Mouse (Mus musculus) forebrain, embryonic 11.5 days (tissue): ENCODE measurements at regions not wholly inside any gene's neighbourhood (a gene's known extent, or its start where the extent isn't known, plus 50 kb on each side); places are given as distances from the start of the nearest gene placed in this dataset.
"Not testable (repeated sequence)": the region's sequence is repeated elsewhere in the genome, so short reads cannot be mapped to it uniquely, and the experiment has no call there.

Experiments
- ATAC-seq: fragments of 200-750 bp; cut with Nextera tagmentation; replicated peaks from 2 replicates; pipeline ENCODE4 v1.8.0; 2017; ENCODE audit warnings: moderate TSS enrichment; ENCODE audit not compliant: low FRiP score
- DNase-seq: peaks from one replicate; pipeline ENCODE4 v3.0.0-alpha.2; 2017; ENCODE audit warnings: low spot score
- H3K27ac ChIP-seq: fragments of 300-500 bp; sonication (generic); 2 replicates; pipeline ENCODE4 v1.5.1; 2014; ENCODE audit warnings: low read depth, low read length
- H3K27me3 ChIP-seq: fragments of 300-500 bp; sonication (generic); 2 replicates; pipeline ENCODE4 v1.6.1; 2014; ENCODE audit warnings: mild to moderate bottlenecking, low read length, mixed read lengths; ENCODE audit not compliant: control insufficient read depth, insufficient read depth
- H3K36me3 ChIP-seq: fragments of 300-500 bp; sonication (generic); 2 replicates; pipeline ENCODE4 v1.6.1; 2014; ENCODE audit warnings: mild to moderate bottlenecking, low read length, moderate library complexity, mixed read lengths; ENCODE audit not compliant: control insufficient read depth, insufficient read depth
- H3K4me1 ChIP-seq: fragments of 300-500 bp; sonication (generic); replicated peaks from 2 replicates; pipeline ENCODE4 v1.6.1; 2014; ENCODE audit warnings: low read length, mixed read lengths; ENCODE audit not compliant: control insufficient read depth, insufficient read depth
- H3K4me2 ChIP-seq: fragments of 300-500 bp; sonication (generic); 2 replicates; pipeline ENCODE4 v1.6.1; 2014; ENCODE audit warnings: low read depth, mild to moderate bottlenecking, low read length, moderate library complexity, mixed read lengths; ENCODE audit not compliant: severe bottlenecking
- H3K4me3 ChIP-seq: fragments of 300-500 bp; sonication (generic); 2 replicates; pipeline ENCODE4 v1.5.1; 2014; ENCODE audit warnings: low read depth, low read length
- H3K9ac ChIP-seq: fragments of 300-500 bp; sonication (generic); 2 replicates; pipeline ENCODE4 v1.6.1; 2014; ENCODE audit warnings: low read length
- H3K9me3 ChIP-seq: fragments of 300-500 bp; sonication (generic); 2 replicates; pipeline ENCODE4 v1.6.1; 2016; ENCODE audit warnings: low read length, mixed read lengths; ENCODE audit not compliant: control insufficient read depth
- WGBS: fragments of 180-500 bp; shearing (Covaris S2); extraction: QIAGEN DNeasy Blood & Tissue Kit; methylation state at CpG from one replicate; pipeline ENCODE4 v1.1.7; 2014; 5-methylcytosine and 5-hydroxymethylcytosine counted together

DNA sequence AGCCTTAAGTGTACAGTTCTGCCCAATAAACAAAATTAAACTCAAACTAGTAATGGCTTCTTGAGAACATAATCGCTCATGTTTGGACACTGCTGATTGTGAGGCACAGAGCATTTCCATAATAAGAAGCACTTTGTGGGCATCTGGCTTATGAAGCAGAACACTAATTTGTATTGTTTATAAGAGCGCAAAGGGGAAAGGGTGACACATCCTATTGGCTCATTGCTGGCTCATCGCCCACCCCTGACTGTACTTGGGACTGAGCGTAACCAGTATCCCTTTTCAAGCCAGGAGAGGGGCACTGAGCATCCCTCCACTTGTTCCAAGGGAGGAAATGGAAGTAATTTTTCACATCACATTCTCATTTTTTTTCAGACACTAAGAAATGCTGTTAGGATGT is 288.0 kb downstream of the Sfmbt2 start:
- Histone ChIP-seq H3K36me3 (no peaks in the 10 kb centered on the region), H3K9me3 (no peaks in the 10 kb centered on the region), H3K4me1 (no peaks in the 10 kb centered on the region), H3K27ac (no peak overlapping the region), H3K27me3 (no peaks in the 10 kb centered on the region), H3K4me3 (no peak overlapping the region), H3K9ac (no peak overlapping the region), H3K4me2 (no peak overlapping the region)
- DNase-seq (no peak), ATAC-seq (no peak)
- WGBS: 92% methylated on average over 4 of the region's 4 CpGs

GRCm38 (mm10) chr2:10667915-10668314 is 297.6 kb downstream of the Sfmbt2 start:
- 52% methylated on average over 1 of the region's 1 CpGs for WGBS

GRCm38 (mm10) chr2:10670423-10671298 is 300.4 kb downstream of the Sfmbt2 start:
- H3K4me1 ChIP-seq: no peaks in the 10 kb centered on the region; the same call in 1 of the 2 replicates
- H3K36me3 ChIP-seq: no peaks in the 10 kb centered on the region
- DNase-seq: no peak
- H3K27ac ChIP-seq: no peak overlapping the region
- H3K9me3 ChIP-seq: no peaks in the 10 kb centered on the region
- no peak overlapping the region for H3K9ac ChIP-seq
- no peak overlapping the region for H3K4me2 ChIP-seq
- 49% methylated on average over 7 of the region's 7 CpGs for WGBS
- H3K27me3 ChIP-seq: no peaks in the 10 kb centered on the region
- ATAC-seq: no peak
- H3K4me3 ChIP-seq: no peak overlapping the region

More at GRCm38 (mm10) chr2:10667915-10668314, 297.6 kb downstream of the Sfmbt2 start:
- DNase-seq, H3K36me3 ChIP-seq, H3K9me3 ChIP-seq, H3K27me3 ChIP-seq, ATAC-seq, H3K4me3 ChIP-seq, H3K9ac ChIP-seq, H3K4me2 ChIP-seq, H3K27ac ChIP-seq, H3K4me1 ChIP-seq: not testable (repeated sequence)

- no peak for ATAC-seq
Observed at GRCm38 (mm10) chr2:10671299-10671632, 301.0 kb downstream of the Sfmbt2 start.

GRCm38 (mm10) chr2:10672196-10672595 is 301.9 kb downstream of the Sfmbt2 start:
- Histone ChIP-seq H3K4me3 (no peak overlapping the region), H3K36me3 (no peaks in the 10 kb centered on the region), H3K9me3 (no peaks in the 10 kb centered on the region), H3K4me2 (no peak overlapping the region), H3K4me1 (no peaks in the 10 kb centered on the region; the same call in 1 of the 2 replicates), H3K27me3 (no peaks in the 10 kb centered on the region), H3K27ac (no peak overlapping the region), H3K9ac (no peak overlapping the region)
- DNase-seq (no peak), ATAC-seq (no peak)
- WGBS: 83% methylated on average over 4 of the region's 4 CpGs

More at GRCm38 (mm10) chr2:10671299-10671632, 301.0 kb downstream of the Sfmbt2 start:
- Histone ChIP-seq H3K36me3 (no peaks in the 10 kb centered on the region), H3K27me3 (no peaks in the 10 kb centered on the region), H3K4me2 (no peak overlapping the region), H3K9ac (no peak overlapping the region), H3K9me3 (no peaks in the 10 kb centered on the region), H3K4me3 (no peak overlapping the region), H3K4me1 (no peaks in the 10 kb centered on the region; the same call in 1 of the 2 replicates), H3K27ac (no peak overlapping the region)
- 81% methylated on average over 2 of the region's 2 CpGs for WGBS
- DNase-seq: no peak

GRCm38 (mm10) chr2:10674738-10675349 is 304.5 kb downstream of the Sfmbt2 start:
- WGBS: 59% methylated on average over 6 of the region's 6 CpGs

DNA sequence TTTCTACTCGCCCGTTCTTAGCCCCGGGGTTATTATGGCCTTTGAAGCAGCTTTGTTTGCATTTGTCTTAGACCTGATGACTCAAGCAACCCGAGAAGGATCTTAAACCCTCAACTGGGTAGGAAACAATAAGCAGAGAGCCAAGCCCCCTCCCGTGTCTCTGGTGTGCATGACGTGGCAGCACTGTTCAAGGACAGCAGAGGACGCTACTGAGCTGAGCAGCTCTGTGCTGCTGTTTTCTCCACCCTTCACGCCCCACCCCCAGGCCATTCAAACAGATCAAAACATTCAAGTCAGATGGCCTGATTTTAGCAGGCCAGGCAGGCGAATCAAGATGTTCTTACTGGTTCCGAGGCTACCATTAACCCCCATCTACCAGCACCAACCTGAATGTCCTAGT is 331.1 kb downstream of the Sfmbt2 start:
- ATAC-seq (no peak), DNase-seq (no peak)
- no peak overlapping the region for H3K4me2 ChIP-seq
- WGBS: 44% methylated on average over 10 of the region's 10 CpGs
- H3K27ac ChIP-seq: no peak overlapping the region
- no peak overlapping the region for H3K9ac ChIP-seq
- no peaks in the 10 kb centered on the region for H3K27me3 ChIP-seq
- H3K4me1 ChIP-seq: no peaks in the 10 kb centered on the region
- H3K4me3 ChIP-seq: no peak overlapping the region
- H3K9me3 ChIP-seq: no peaks in the 10 kb centered on the region
- H3K36me3 ChIP-seq: no peaks in the 10 kb centered on the region

More at GRCm38 (mm10) chr2:10674738-10675349, 304.5 kb downstream of the Sfmbt2 start:
- Histone ChIP-seq H3K4me3 (no peak overlapping the region), H3K36me3 (no peaks in the 10 kb centered on the region), H3K9ac (no peak overlapping the region), H3K27ac (no peak overlapping the region), H3K9me3 (no peaks in the 10 kb centered on the region), H3K4me2 (no peak overlapping the region), H3K27me3 (no peaks in the 10 kb centered on the region), H3K4me1 (no peaks in the 10 kb centered on the region; the same call in 1 of the 2 replicates)
- ATAC-seq (no peak), DNase-seq (no peak)

DNA sequence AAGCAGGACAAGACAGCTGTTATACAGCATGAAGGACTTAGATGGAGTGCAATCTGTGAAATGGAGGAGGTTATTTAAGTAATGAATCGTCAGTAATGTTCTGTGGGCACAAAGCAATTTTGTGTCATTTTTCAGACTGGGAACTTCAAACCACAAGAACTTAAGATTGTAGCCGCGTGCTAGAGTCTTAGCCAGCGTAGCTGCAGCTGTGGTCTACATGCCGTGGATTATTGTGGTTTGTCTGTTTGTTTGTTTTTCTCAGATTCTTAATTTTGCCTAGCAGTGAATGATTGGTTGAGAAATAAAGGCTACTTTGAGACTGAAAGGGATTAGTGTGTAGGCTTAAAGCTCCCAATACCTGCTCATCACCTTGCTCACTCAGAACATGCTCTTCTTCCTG is 348.1 kb downstream of the Sfmbt2 start:
- H3K4me3 ChIP-seq: no peak overlapping the region
- no peaks in the 10 kb centered on the region for H3K27me3 ChIP-seq
- no peak overlapping the region for H3K4me2 ChIP-seq
- no peak overlapping the region for H3K9ac ChIP-seq
- H3K36me3 ChIP-seq: no peaks in the 10 kb centered on the region
- ATAC-seq (no peak), DNase-seq (no peak)
- H3K27ac ChIP-seq: no peak overlapping the region
- WGBS: 84% methylated on average over 5 of the region's 5 CpGs
- H3K9me3 ChIP-seq: no peaks in the 10 kb centered on the region
- H3K4me1 ChIP-seq: no peaks in the 10 kb centered on the region
